Mouse (Mus musculus): ENCODE data around the gene Anxa7.

Gene Anxa7

DNA sequence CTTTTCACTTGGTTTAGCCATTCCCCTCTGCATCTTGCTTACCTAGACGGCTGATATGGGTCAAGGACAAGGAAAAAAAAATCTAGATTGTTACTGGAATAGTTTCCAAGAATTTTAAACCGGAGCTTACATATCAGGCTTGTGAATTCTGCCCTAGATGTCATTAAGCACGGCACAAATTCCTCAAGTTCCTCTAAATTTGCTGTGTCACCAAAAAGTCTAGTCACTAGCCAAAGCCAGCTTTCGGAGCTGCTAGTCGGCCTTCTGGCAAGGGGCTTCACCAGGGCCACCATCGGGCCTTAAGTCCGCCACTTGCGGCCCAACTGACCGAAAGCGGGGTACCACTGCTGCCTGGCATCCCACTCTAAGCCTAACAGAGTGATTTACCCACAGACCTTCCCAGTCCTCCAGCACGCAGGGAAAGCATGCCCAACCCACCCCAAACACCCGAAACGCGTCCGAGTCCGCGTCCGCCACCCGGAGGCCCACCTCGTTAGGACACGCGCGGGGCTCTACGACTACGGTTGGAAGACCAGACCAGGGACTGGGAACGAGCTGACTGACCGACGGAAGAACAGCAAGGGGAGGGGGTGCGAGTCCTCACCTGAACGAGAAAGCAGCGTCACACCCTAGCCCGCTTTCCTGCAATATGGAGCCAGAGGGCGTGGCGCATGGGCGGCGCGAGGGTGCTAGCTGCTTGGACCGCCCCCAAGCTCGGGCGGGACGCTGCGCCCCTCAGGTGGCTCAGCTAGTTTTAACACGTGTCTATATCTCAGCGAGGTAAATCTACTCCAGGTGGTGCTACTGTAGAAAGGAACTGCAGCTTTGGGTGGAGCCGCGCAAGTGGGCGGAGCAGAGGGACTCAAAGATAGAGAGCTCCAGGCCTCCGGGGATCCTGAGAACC, at the start of gene Anxa7:
Anxa7 (minus strand) TSS at position 843 of the 904 bp plus-strand sequence.
- DNase-seq (ENCODE audit: low spot score in 2 of 2): peak; percentile 78 to 83

DNA sequence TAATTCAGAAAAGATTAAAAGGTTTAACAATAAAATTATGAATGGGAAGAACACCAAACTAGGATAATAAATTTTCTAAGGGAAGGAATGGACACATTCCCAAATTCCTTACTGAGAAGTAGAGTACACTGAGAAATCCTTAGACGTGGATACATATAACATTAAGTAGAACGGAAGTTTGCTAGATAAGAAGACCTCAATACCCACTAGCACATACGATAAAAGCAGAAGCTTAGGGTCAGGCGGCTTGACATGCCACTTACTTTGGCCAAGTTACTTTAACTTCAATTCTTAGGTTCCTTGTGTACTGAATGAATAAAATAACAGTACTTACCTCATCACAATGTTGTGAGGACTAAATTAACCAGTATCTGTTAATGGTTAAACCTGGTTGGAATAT, 49.7 kb upstream of the Anxa7 start:
- no peak for DNase-seq (ENCODE audit: low spot score in 2 of 2)

DNA sequence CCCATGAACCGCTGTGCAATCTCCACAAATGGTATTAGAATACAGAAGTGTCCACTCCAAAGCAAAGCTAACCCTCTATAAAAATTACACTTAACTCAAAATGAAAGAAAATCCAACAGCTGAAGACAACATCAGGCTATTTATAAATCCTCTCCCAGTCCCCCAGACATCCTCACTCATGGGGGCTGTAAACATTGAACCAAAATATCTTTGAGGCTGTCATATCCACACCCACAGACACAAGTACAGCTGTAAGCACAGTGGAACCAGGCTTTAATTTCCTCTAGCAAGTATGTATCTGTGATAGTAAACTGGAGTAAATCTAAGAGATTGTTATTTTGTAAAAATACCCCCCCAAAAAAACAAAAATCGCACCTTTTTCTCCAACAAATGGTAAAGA, 40.2 kb upstream of the Anxa7 start:
- no peak for DNase-seq (ENCODE audit: low spot score in 2 of 2)

DNA sequence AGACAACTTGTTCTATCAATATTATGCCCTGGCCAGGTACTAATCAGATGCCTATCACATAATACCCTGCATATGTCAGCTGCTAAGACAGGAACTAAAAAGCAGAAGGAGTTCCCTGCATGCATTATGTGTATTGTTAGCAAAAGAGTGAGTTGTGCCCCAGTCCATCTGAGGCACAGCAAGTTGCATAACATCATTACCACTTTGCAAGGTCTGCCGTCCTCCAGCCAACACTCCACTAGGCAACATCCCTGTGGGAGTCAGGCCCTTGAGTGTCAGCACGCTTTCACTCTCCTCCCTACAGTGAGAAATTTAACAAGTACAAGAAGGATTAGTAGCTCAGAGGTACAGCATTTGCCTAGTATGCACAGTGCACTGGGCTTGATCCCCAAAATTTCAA, 28.5 kb upstream of the Anxa7 start:
- no peak for DNase-seq (ENCODE audit: low spot score in 2 of 2)

DNA sequence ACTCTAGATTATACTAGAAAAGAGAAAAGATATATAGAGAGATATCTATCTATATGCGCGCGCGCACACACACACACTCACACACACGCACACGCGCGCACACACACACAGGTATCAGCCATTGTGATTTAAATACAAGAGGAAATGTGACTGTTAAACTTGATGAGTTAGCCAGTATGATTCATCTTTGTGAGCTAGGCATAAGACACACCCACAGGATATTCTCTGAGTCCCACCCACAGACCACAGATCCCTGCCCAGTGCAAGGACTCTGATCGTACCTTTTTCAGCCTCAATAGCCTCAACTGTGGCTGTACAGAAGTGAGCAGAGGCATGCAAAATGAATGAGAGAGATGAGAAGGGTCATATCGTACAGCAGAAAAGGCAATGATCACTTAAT, 23.0 kb upstream of the Anxa7 start:
- peak in 1 of 2 experiments; percentile 7 for DNase-seq (ENCODE audit: low spot score in 2 of 2)

DNA sequence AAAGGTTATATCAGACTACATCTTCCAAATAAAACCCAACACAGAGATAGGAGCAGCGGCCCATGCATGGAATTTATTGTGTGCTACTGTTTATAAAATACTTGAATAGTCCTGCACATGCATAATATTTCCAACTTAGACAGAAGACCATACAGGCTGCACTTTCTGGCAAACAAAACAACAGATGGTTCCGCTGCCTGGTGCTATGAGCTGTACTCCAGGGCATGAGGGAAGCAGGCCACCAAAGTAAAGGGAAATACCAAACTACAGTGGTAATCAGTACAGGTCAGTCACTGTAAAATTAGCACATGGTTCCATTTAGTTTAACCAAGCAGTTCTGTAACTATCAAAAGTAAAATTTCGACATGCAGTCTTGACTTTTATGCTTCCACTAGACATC, 20.0 kb upstream of the Anxa7 start:
- no peak for DNase-seq (ENCODE audit: low spot score in 2 of 2)

DNA sequence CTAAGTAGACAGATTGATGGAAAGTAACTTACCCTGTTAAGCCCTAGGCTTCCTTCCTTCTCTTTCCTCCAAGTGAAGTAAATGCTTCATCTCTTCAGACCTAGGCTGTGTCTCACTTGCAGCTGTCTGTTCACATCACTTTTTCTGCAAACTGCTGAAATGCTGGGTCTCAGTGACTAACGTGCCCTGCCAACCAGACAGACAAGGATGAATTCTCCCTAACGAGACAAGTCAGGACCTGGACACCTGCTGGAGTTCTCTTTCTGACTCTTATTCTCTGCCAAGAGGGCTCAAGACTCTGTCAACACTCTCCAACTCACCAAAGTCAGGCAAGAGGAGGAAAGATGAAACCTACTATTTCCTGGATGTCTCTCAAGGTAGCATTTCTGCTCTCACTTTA, 16.7 kb upstream of the Anxa7 start, which contains the start of gene Mss51:
Mss51 (minus strand) TSS at position 299 of the 400 bp plus-strand sequence.
- DNase-seq (ENCODE audit: low spot score in 2 of 2): no peak

DNA sequence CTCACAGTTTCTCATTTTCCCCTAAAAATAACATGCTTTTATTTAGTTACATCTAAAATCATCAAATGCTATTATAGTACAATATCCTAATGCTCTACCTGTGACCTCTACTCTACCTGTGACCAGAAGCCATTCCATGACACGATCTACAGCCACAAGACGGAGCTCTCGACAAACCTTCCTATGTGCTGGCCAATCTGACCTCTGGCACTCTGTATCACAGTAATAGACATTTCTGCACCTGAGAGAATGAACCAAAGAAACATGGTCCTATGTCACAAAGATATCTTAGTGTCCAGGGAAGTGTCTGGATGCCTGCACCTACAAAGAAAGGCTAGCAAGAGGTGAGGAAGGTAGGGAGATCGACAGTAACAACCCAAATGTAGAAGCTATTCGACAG, 6.1 kb upstream of the Anxa7 start:
- no peak for DNase-seq (ENCODE audit: low spot score in 2 of 2)

DNA sequence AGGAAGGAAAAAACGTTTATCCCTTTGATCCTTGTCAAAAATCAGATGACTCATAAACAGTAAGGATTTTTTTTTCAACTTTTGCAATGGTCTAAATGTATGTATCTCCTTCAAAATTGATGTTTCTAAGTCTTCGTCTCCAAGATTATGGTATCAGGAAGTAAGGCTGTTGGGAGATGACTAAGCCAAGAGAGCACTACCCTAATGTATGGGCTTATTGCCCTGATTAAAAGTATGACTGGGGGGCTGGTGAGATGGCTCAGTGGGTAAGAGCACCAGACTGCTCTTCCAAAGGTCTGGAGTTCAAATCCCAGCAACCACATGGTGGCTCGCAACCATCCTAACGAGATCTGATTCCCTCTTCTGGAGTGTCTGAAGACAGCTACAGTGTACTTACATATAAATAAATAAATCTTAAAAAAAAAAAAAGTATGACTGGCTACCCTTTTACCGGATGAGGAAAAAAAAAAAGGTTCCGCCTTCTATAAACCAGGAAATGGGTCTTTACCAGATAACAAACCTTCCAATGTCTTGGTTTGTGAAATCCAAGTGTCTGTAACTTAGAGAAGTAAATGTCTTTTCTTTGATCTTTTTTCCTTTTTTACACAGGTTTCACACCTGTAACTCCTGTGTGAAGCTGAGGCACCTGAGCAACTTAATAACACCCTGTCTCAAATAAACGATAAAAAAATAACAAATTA, 2.3 kb upstream of the Anxa7 start:
- DNase-seq (ENCODE audit: low spot score in 2 of 2): no peak

DNA sequence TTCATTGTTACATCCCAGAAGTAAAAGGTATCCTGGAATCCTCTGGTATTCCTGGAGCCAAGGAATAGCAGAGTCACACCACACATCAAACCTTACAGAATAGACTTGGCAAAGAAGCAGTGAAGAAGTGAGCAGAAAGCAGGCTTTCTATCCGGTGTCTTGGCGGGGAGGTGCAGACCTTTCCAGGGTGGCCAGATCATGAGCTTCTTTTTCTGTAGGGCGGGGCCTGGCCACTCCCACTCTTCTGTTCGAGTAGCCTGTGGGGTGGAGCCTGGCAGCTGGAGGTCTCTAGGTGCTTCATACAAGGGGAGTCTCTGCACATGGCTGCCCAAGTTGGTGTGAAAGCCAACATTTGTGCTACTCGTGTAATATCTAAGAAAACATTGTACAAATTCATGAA, 1.3 kb upstream of the Anxa7 start:
- DNase-seq (ENCODE audit: low spot score in 2 of 2): no peak

DNA sequence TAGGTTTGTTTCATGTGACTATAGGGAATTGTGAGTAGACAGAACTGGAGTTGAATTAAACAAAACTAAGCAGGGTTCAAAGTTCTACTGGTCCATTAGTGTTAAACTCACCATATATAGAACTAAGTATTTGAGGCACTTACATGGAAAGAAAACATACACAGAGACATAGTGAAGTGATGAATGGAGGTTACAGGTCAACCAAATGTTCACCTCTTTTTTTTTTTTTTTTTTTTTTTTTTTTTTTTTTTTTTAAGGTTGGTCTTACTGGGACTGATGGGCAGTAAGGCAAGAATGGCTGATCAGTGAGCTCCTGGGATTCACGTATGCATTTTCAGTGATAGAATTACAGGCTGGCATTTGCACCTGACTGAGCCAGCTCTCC, 254 bp upstream of the Anxa7 start:
- DNase-seq (ENCODE audit: low spot score in 2 of 2): no peak

DNA sequence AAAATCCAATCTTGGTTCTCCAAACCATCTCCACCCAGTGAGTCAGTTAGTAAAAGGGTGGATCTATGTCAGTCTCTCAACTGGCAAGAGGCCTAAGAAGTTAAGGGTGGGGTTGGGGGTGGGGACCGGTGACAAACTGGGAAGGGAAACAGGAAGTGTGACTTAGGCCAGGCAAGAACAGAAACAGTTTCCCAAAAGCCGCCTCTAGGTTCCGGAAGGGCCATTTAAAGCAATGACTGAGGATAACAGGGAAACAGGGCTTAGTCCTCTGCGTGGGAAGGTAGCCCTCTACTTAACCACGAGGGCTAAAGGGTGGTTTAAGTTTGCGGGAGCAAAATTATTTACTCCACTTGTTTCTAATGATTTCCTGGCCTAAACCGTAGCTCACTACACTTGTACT, 1.1 kb downstream of the Anxa7 start:
- peak; percentile 77 to 87 for DNase-seq (ENCODE audit: low spot score in 2 of 2)

DNA sequence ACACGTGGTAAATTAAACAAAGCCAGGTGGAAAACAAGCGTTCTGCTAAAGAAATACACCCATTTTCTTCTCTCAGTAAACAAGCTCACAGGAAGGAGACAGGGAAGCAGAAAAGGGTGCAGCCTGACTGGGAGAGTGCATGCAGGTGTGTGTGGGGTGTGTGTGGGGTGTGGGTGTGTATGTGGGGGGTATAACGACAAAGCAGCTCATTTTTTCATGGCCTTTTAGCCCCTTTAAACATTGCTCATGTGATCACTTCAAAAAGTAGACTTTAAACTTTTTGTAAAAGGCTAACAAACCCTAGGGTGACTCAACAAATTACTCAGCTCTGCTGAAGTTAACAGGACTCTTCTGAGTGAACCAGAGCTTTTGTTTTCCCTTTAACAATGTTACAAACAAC, 1.5 kb downstream of the Anxa7 start:
- no peak for DNase-seq (ENCODE audit: low spot score in 2 of 2)

DNA sequence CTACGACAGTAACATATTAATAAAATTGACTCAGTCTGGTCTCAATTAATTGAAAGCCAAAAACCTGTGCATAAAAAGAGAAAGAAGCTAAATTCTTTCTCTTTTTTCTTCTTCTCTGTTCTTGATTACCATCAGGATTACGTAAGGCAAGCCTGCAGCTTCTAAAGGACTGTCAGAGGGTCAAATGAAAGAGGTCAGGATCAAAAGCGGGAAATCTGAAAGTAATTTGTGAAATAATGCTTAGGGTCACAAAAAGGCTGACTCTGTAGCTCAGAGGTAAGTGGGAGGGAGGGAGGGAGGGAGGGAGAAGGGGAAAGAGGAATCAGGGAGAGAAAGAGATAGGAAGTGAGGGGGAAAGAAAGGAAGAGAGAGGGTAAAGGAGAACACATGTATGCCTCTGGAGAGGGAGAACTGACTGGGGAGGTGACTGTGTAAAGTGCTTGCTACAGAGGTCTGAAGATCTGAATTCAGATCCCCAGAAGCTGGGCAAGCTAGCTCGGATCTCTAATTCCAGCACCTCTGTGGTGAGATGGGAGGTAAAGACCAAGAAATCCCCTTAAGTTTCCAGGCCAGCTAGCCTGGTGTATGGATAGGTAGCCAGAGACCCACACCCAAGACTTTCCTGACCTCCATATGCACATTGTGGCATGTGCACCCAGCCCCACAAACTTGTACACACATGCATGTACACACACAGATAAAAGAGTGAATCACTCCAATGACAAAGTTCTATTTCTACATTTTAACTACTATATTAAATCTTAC, 2.5 kb downstream of the Anxa7 start:
- no peak for DNase-seq (ENCODE audit: low spot score in 2 of 2)

DNA sequence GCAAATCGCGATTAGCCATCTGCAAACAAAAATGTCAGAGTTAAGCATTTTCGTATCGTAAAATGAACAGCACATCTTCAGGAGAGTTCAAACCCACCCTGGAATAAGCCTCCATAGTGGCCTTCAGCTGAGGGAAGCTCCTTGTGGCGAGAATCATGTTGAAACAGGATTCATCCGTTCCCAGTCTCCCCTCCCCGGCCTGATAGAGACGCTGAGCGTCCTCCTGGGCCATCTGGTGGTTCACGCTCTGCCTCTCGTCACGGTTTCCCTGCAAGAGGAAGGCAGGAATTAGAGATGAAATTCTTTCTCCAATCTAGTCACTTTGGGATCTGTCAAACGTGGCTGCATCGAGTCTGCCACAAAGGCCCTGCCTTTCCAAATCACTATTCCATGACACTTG, 19.7 kb downstream of the Anxa7 start:
- no peak for DNase-seq (ENCODE audit: low spot score in 2 of 2)

DNA sequence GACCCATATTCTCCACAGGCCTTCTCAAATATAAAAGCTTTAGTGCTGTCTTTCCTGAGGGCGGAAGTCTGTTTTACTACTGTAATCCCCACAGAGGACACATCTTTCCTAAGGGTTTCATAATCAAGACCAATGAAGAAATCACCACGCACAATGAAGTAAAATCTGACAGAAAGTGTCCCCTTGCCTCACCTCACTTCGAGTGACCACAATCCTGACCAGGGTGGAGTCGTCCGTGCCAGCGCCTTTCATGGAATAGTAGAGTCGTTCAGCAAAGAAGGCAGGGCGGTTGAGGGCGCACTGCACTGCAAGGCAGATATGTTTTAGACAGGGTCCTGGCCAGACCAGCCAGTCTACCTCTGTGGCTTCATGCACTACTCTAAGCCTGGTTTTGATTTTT, 21.6 kb downstream of the Anxa7 start:
- DNase-seq (ENCODE audit: low spot score in 2 of 2): no peak

DNA sequence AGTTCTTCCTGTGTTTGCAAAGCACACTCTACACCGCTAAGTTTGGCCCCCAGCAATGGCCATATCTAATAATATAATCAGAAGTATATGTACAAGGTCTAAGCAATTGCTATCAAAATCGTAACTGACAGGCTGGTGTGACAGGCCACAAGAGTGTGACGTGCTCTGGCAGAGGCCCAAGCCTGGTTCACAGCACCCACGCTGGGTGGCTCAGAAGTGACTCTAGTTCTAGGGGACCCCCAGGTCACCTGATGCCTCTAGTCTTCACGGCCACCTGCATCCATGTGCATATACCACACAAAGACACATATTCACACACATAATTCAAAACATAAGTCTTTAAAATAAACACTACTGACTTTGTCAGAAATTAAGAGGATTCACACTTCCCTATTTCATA, 27.0 kb downstream of the Anxa7 start:
- no peak for DNase-seq (ENCODE audit: low spot score in 2 of 2)

DNA sequence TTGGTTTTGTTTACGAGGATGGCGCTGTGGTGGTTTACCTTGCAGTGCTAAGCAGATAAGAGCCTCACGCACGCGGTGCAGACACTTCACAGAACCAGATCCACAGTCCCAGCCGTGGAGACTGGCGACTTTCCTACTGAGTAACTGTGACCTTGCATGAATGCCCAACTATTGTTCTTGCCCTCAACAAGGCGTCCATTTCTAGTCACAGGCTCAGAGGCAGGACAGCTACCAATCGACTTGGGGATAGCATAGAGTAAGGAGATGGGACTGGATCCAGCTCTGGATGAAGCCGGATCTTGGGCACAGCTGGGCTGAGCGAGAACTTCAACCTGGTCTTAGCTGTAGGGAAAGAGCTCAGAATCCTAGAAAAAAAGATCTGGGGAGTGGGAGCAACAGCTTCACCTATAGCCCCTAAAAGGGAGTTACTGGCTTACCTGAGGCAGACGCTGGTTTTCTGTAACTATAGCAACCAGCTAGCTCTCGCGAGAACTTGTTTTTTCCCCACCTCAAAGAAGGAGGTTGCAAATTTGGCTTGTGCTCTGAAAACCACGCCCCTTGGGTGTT, 28.1 kb downstream of the Anxa7 start, which contains the start of gene Cfap70:
Cfap70 (minus strand) TSS at position 462 of the 567 bp plus-strand sequence.
- DNase-seq (ENCODE audit: low spot score in 2 of 2): peak; percentile 17 to 36

DNA sequence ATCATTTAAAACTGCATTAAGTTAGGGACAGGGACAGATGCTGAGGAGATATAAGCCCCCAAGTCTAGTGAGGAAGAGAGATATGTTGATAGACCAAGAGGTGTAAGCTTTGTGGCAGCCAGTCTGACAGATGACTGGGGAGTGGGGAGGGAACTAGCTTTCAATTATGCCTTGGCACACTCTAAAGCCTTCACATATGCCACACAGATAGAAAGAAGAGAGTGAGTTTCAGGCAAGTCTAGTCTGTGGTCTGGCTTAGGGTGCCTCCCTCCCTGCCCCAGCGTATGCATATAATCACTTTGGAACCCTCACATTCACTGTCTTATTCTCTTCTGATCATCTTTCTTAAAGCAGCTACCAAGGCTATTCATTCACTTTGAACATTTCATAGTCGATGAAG, 28.6 kb downstream of the Anxa7 start:
- no peak for DNase-seq (ENCODE audit: low spot score in 2 of 2)

DNA sequence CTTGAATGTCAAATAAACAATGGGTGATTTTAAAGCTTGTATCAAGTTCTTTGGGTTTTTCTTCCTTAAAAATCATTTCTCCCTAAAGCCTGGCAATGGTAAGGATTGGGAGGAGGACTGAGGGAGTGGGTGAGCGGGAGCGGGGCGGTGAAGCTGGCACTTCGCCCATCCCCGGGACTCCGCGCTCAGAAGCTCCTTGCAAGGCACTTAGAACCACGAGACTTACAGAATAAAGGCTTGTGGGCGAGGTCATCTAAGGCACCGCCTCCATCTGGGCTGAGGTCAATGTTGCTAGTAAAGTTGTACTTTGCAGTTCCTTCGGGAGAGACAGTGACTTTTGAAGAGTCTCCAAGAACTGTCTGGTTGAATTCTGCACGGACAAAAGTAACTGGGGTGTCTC, 32.7 kb downstream of the Anxa7 start:
- no peak for DNase-seq (ENCODE audit: low spot score in 2 of 2)

DNA sequence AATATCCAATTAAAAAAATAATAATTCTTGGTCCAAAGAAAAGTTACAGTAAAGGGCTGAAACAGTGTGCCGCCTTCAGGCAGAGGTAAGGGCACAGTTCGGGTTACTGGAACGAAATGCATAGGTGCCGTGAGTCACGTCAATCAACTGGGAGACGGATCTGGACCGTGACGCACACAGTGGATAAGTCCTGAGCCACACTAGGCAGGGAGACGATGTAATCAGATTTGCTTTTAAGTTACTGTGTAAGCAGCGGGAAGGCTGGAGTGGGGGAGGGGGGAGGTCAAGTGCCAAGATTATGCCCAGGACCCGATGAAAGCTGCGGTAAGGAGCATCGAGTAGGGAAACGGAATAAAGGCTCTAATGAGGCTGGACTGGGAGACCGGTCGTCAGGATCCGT, 37.7 kb downstream of the Anxa7 start:
- no peak for DNase-seq (ENCODE audit: low spot score in 2 of 2)

DNA sequence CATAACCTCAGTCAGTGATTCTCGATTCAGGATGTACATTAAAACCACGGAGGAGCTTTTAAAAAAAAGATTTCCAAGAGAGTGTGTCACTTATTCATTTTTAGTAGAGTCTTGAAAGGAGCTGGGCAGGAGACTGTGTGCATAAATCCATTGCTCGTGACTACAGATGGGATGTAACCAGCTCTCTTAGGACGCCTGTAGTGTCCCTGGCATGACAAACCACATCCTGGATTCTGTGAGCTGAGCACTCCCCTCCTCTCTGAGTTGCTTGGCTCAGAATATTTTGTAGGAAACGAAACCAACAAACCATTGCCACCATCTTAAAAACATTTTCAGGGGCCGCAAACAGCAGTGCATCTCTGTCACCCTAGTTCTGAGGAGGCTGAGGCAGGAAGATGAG, 43.0 kb downstream of the Anxa7 start:
- DNase-seq (ENCODE audit: low spot score in 2 of 2): no peak
